Mouse (Mus musculus) neural tube, embryonic 13.5 days (tissue): Measurements from ENCODE around the gene Srpk3. TPM values are rescaled to one million over a fixed set of nuclear protein-coding genes. Genes with fewer than 3 reads are reported as not detected.
"Not testable (repeated sequence)": the region's sequence is repeated elsewhere in the genome, so short reads cannot be mapped to it uniquely, and the experiment has no call there.

ENCODE experiments used
- ATAC-seq: fragments of 200-750 bp; cut with Nextera tagmentation; 2 replicates; pipeline ENCODE4 v1.8.0; 2017; ENCODE audit warnings: low read depth, mild to moderate bottlenecking, moderate TSS enrichment, moderate library complexity
- H3K27ac ChIP-seq: fragments of 300-500 bp; sonication (generic); replicated peaks from 2 replicates; pipeline ENCODE4 v1.5.1; 2015; ENCODE audit warnings: moderate library complexity, mild to moderate bottlenecking, inconsistent platforms
- H3K27me3 ChIP-seq: fragments of 300-500 bp; sonication (generic); 2 replicates; pipeline ENCODE4 v1.6.1; 2015; ENCODE audit warnings: mild to moderate bottlenecking, inconsistent platforms
- H3K36me3 ChIP-seq: fragments of 300-500 bp; sonication (generic); 2 replicates; pipeline ENCODE4 v1.6.1; 2015; ENCODE audit warnings: mild to moderate bottlenecking, inconsistent platforms
- H3K4me1 ChIP-seq: fragments of 300-500 bp; sonication (generic); replicated peaks from 2 replicates; pipeline ENCODE4 v1.6.1; 2015; ENCODE audit warnings: inconsistent platforms
- H3K4me2 ChIP-seq: fragments of 300-500 bp; sonication (generic); 2 replicates; pipeline ENCODE4 v1.6.1; 2015; ENCODE audit warnings: inconsistent platforms, mild to moderate bottlenecking, moderate library complexity
- H3K4me3 ChIP-seq: fragments of 300-500 bp; sonication (generic); 2 replicates; pipeline ENCODE4 v1.5.1; 2015; ENCODE audit warnings: mild to moderate bottlenecking, inconsistent platforms
- H3K9ac ChIP-seq: fragments of 300-500 bp; sonication (generic); 2 replicates; pipeline ENCODE4 v1.6.1; 2015; ENCODE audit warnings: moderate library complexity, mild to moderate bottlenecking, inconsistent platforms
- H3K9me3 ChIP-seq: fragments of 300-500 bp; sonication (generic); 2 replicates; pipeline ENCODE4 v1.6.1; 2016; ENCODE audit warnings: inconsistent platforms
- WGBS: fragments of 180-500 bp; shearing (Covaris S2); methylation state at CpG from one replicate; pipeline ENCODE4 v1.1.7; 2015; 5-methylcytosine and 5-hydroxymethylcytosine counted together
- polyA plus RNA-seq: library from polyadenylated mRNA; unstranded; fragments of >200 nt; fragmentation: Nextera tagmentation; extraction: Ambion mirVana; gene quantifications from 2 replicates; pipeline ENCODE4 v1.2.1, GENCODE M21; 2015

Gene Srpk3
- 2.6 and 5.1 TPM in 2 replicates for polyA plus RNA-seq

DNA sequence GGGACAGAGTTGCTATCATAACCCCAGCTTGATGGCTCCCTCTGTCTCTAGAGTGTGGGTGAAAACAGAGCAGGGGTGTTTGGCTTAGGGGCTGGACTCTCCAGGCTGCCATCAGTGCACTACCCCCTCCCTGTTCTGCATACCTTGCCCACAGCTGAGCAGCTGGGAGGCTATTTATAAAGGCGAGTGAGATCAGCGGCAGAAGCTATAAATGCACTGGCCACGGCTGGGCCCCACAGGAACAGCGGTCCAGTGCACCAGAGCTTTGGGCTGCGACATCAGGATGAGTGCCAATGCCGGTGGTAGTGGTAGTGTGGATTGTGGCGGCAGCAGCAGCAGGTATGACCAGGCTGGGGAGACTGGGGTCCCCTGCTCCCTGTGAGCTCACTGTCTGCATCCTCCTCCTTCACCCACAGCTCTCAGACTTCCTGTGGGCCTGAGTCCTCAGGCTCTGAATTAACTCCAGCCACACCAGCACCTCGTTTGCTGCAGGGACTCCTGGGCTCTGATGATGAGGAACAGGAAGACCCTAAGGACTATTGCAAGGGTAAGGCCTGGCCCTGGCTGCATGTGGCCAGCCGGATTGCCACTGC lies at the start of gene Srpk3:
Gene Srpk3 (plus strand): TSS at position 238 of the 593 bp plus-strand sequence.
- Histone ChIP-seq H3K9ac (no peak within 1 kb of the TSS), H3K9me3 (no peaks in the 10 kb centered on the region), H3K27ac (peak within 1 kb of the TSS; percentile 33; the same call in 1 of the 2 replicates), H3K36me3 (peaks cover 32% of the 10 kb centered on the region), H3K27me3 (no peaks in the 10 kb centered on the region), H3K4me3 (no peak within 1 kb of the TSS), H3K4me2 (no peak within 1 kb of the TSS), H3K4me1 (peaks cover 6% of the 10 kb centered on the region)
- WGBS = 53% methylated on average over 9 of the region's 9 CpGs
- ATAC-seq = peak; percentile 40

DNA sequence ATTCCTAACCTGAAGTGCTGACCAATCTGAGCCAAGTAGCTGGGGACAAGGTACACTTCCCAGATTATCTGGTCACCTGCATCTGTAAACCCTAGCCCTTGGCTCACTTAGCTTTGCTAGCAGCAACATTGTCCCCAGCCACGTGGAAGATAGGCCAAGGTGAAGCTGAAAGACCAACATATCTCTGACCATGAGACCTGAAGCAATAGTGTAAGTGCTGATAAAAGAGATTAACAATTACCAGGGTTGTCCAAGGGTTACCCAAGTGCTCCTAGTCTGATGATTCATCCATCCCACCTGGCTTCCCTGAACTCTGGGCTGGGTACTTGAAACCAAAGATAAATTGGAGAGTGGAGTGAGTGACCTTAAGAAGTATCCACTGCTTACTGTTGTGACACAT lies 43.3 kb upstream of the Srpk3 start:
- H3K9me3 ChIP-seq = no peaks in the 10 kb centered on the region
- no peak overlapping the region for H3K27ac ChIP-seq
- peaks cover 8% of the 10 kb centered on the region for H3K36me3 ChIP-seq
- no peak for ATAC-seq
- no peak overlapping the region for H3K4me3 ChIP-seq
- no peak overlapping the region for H3K4me2 ChIP-seq
- WGBS = 71% methylated on average over 1 of the region's 1 CpGs
- no peak overlapping the region for H3K9ac ChIP-seq
- no peaks in the 10 kb centered on the region for H3K4me1 ChIP-seq
- no peaks in the 10 kb centered on the region for H3K27me3 ChIP-seq

DNA sequence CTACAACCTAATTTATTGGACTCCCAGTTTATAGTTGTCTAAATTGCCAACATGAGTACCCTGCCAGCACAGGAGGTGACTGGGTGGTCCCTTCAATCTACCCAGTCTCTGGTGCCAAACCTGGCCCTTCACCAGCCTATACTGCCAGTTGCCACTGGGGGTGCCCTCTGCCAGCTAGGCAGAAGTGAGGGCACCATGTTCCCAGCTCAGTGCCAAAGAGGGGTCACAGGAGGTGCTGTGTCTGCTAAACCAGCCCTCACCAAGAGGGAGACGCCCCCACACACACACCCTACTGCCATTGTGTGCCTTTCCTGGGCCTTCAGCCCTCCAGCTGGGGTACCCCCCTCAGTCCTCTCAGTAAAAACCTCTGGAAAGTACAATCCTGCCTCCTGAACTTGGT lies 36.0 kb upstream of the Srpk3 start:
- Histone ChIP-seq H3K4me1 (no peaks in the 10 kb centered on the region), H3K27ac (no peak overlapping the region), H3K4me3 (no peak overlapping the region), H3K36me3 (no peaks in the 10 kb centered on the region), H3K9ac (no peak overlapping the region), H3K27me3 (no peaks in the 10 kb centered on the region), H3K4me2 (no peak overlapping the region), H3K9me3 (no peaks in the 10 kb centered on the region)
- WGBS = 57% methylated on average over 1 of the region's 1 CpGs
- ATAC-seq = no peak

DNA sequence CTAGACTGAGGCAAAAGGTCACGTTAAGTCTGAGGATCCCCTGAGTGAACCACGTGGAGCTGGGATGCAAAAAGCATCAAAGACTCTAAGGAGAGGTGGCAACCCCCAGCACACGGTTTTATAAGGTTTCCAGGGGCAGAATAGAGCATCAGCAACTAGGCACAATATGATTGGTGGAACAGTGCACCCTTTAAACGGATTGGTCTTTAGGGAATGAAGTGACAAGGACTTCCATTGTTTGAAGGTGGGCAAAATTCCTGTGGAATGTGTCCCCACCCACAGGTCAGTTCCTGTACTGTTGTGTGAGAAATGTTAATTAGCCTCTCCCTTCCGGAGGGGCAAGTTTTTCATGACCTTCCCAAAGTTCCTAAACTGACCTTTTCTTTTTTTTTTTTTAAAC lies 35.1 kb upstream of the Srpk3 start:
- no peak overlapping the region for H3K4me2 ChIP-seq
- no peak for ATAC-seq
- no peaks in the 10 kb centered on the region for H3K9me3 ChIP-seq
- no peaks in the 10 kb centered on the region for H3K4me1 ChIP-seq
- no peaks in the 10 kb centered on the region for H3K27me3 ChIP-seq
- no peak overlapping the region for H3K27ac ChIP-seq
- H3K9ac ChIP-seq = no peak overlapping the region
- H3K36me3 ChIP-seq = no peaks in the 10 kb centered on the region
- no peak overlapping the region for H3K4me3 ChIP-seq
- 68% methylated on average over 5 of the region's 5 CpGs for WGBS

DNA sequence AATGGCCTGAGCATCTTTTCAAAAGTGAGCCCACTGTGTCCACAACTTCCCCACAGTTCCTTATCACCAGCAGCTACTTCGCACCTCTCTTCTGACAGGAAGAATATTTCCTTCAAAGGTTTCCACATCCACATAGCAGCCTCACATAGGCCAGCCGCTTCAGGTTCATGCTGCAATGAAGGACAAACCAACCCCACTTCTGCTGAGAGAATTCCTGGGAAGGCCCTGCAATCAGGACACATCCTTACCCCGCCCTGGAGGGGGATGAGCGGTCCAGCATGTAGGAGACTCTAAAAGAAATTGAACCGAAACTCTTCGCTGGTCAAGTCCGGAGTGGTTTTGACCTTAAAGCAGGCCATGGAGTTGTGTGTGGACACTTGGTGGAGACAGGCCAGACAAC lies 34.4 kb upstream of the Srpk3 start:
- WGBS = 91% methylated on average over 7 of the region's 7 CpGs

DNA sequence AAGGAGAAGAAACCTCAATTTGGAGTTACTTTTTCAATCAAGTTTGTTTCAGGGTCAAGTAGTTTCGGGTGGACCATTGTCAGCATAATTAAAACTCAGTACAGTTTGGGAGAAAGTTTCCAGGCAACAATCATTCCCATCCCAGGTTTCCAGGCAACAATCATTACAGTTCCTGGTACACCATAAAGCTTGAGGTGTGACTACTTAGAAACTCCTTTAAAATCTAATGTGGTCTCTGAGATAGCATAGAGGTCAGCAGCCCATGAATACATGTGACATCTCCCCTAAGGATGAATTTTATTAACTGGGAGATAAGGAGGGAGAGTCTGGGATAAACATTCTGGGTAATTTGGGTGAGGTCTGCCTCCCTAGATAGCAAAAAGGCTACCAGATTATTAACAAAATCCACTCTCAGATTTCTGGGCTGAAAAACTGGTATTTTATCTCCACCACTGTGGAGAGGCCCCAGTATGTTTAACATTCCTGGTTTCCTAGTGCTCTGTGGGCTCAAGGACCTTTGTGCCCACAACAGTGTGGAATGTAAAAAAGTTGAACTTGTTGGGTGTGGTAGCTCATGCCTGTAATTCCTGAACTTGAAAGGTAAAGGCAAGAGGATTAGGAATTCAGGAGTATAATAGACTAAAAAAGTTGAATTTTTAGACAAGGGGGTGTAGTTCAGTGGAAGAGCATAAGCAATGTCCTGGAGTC lies 29.3 kb upstream of the Srpk3 start:
- WGBS = 83% methylated on average over 1 of the region's 1 CpGs
- no peak for ATAC-seq

More for the DNA sequence above, 34.4 kb upstream of the Srpk3 start:
- H3K9me3 ChIP-seq, H3K4me3 ChIP-seq, H3K27me3 ChIP-seq, H3K27ac ChIP-seq, H3K4me2 ChIP-seq, ATAC-seq, H3K9ac ChIP-seq, H3K36me3 ChIP-seq, H3K4me1 ChIP-seq: not testable (repeated sequence)

DNA sequence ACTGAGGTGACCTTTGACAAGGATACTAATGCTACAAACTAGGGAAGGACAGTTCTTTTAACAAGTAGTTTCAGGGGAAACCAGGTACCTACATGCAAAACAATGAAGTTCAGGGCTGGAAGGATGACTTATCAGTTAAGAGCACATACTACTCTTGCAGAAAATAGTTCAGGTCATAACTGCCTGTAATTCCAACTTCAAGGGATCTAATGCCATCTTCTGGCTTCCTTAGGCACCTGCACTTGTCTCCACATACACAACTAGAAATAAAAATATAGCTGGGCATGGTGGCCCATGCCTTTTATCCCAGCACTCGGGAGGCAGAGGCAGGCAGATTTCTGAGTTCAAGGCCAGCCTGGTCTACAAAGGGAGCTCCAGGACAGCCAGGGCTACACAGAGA lies 25.2 kb upstream of the Srpk3 start:
- no peaks in the 10 kb centered on the region for H3K36me3 ChIP-seq
- no peaks in the 10 kb centered on the region for H3K9me3 ChIP-seq
- no peaks in the 10 kb centered on the region for H3K4me1 ChIP-seq
- no peaks in the 10 kb centered on the region for H3K27me3 ChIP-seq
- no peak overlapping the region for H3K27ac ChIP-seq
- 93% methylated on average over 1 of the region's 1 CpGs for WGBS
- H3K4me2 ChIP-seq = no peak overlapping the region
- no peak overlapping the region for H3K9ac ChIP-seq
- no peak for ATAC-seq
- H3K4me3 ChIP-seq = no peak overlapping the region

More for the DNA sequence above, 29.3 kb upstream of the Srpk3 start:
- Histone ChIP-seq H3K36me3 (no peaks in the 10 kb centered on the region), H3K4me1 (no peaks in the 10 kb centered on the region), H3K27me3 (no peaks in the 10 kb centered on the region), H3K9me3 (no peaks in the 10 kb centered on the region), H3K27ac (no peak overlapping the region), H3K4me2 (no peak overlapping the region), H3K9ac (no peak overlapping the region), H3K4me3 (no peak overlapping the region)

DNA sequence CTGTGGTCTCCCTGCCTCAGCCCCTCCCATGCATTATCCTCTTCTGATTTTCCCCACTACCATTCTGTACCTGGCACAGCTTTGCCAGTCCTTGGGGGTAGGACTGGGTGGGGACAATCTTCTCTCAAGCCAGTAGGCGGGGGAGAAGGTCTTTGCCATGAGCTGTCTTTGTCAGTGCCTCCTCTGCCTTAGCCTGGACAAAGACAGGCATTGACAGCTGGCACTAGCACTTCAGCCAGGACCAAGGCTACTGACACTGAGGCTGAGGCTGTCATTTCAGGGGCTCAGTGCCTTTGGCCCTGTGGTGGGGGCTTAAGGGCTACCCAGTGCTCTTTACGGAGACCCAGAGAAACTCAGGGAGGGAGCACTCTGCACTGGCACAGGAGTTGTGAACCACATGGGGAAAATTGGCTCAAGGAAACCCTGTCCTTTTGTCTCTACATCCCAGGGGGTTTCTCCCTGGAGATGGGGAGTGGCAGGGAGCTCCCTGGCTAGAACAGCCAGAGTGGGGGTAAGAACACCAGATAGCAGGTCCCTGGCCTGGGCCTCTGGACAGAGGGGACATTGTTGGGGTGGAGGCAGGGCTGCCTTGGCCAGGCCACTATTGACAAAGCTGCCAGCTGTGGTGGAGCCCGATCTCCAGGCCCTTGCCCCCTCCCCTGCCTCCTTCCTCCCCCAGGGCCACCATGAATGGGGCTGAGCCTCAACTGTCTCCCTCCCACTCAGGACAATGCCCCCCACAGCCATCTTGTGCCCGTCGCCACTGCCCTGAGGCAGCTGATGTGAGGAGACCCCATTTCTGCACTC lies 17.7 kb upstream of the Srpk3 start, which contains the start of gene Plxnb3:
Gene Plxnb3 (plus strand): TSS at position 757 of the 807 bp plus-strand sequence.
- 69% methylated on average over 5 of the region's 5 CpGs for WGBS
- Histone ChIP-seq H3K36me3 (no peaks in the 10 kb centered on the region), H3K9ac (no peak within 1 kb of the TSS), H3K4me1 (no peaks in the 10 kb centered on the region), H3K27me3 (no peaks in the 10 kb centered on the region), H3K4me2 (no peak within 1 kb of the TSS), H3K9me3 (no peaks in the 10 kb centered on the region), H3K4me3 (no peak within 1 kb of the TSS), H3K27ac (no peak within 1 kb of the TSS)
- ATAC-seq = peak; percentile 19; the same call in 1 of the 2 replicates

DNA sequence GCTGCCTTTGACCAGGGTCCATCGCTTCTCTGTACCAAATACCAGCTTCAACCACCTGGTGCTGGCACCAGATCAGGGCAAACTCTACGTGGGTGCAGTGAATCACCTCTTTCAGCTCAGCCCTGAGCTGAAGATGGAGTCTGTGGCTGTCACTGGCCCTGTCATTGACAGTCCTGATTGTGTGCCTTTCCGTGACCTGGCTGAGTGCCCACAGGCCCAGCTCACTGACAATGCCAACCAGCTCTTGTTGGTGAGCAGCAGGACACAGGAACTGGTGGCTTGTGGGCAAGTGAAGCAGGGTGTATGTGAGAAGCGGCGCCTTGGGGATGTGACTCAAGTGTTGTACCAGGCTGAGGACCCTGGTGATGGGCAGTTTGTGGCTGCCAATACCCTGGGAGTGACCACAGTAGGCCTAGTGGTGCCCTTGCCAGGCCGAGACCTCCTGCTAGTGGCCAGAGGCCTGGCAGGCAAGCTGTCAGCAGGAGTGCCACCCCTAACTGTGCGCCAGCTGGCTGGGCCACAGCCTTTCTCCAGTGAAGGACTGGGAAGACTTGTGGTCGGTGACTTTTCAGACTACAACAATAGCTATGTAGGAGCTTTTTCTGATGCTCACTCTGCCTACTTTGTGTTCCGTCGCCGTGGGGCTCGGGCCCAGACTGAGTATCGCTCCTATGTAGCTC lies 15.5 kb upstream of the Srpk3 start:
- no peak for ATAC-seq
- Histone ChIP-seq H3K4me2 (no peak overlapping the region), H3K9me3 (no peaks in the 10 kb centered on the region), H3K4me1 (no peaks in the 10 kb centered on the region), H3K9ac (no peak overlapping the region), H3K27ac (no peak overlapping the region), H3K4me3 (no peak overlapping the region), H3K27me3 (no peaks in the 10 kb centered on the region), H3K36me3 (no peaks in the 10 kb centered on the region)
- WGBS = 76% methylated on average over 13 of the region's 13 CpGs

DNA sequence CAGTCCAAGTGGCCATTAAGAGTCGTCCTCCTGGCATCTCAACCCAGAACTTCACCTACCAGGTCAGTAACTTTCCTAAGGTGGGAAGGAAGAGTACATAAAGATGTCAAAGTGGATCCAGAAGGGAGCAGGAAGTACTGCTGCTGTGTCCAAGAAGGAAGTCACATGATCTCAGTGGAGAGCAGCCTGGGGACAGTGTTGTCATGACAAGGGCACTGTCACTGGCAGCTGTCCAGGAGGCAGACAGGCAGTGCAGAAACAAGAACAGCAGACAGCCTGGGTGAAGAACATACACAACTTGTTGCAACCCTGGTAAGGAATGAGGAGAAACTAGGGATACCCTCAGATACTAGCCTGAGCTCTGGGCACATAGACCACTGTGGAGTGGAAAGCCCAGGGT lies 8.9 kb upstream of the Srpk3 start:
- H3K9ac ChIP-seq = no peak overlapping the region
- 65% methylated on average over 1 of the region's 1 CpGs for WGBS

DNA sequence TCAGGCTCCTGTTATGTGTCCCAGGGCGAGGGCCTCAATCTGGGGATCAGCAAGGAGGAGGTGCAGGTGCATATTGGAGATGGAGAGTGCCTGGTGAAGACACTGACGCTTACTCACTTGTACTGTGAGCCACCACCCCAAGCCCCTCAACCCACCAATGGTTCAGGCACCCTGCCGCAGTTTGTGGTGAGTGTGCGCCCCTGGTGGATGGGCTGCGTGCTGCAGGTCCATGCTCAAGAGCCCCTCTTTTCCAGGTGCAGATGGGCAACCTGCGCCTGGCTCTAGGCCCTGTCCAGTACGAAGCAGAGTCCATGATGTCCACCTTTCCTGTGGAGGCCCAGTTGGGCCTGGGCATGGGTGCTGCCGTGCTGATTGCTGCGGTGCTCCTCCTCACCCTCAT lies 6.9 kb upstream of the Srpk3 start:
- H3K4me2 ChIP-seq = no peak overlapping the region
- no peak for ATAC-seq
- 54% methylated on average over 9 of the region's 9 CpGs for WGBS
- H3K9me3 ChIP-seq = no peaks in the 10 kb centered on the region
- no peaks in the 10 kb centered on the region for H3K4me1 ChIP-seq
- H3K4me3 ChIP-seq = no peak overlapping the region
- no peak overlapping the region for H3K27ac ChIP-seq
- no peaks in the 10 kb centered on the region for H3K27me3 ChIP-seq
- H3K9ac ChIP-seq = no peak overlapping the region
- H3K36me3 ChIP-seq = no peaks in the 10 kb centered on the region

More for the DNA sequence above, 8.9 kb upstream of the Srpk3 start:
- Histone ChIP-seq H3K9me3 (no peaks in the 10 kb centered on the region), H3K36me3 (no peaks in the 10 kb centered on the region), H3K4me1 (no peaks in the 10 kb centered on the region), H3K4me2 (no peak overlapping the region), H3K27ac (no peak overlapping the region), H3K27me3 (no peaks in the 10 kb centered on the region), H3K4me3 (no peak overlapping the region)
- no peak for ATAC-seq
